Mouse (Mus musculus) kidney, adult 2 months (tissue): Measurements from ENCODE around the gene Htra2. TPM values are rescaled to one million over a fixed set of nuclear protein-coding genes. Genes with fewer than 3 reads are reported as not detected.
A peak's percentile ranks its signal among the peaks of the same experiment; 100 is the strongest.

Source experiments
- DNase-seq: peaks from one replicate; pipeline ENCODE4 v3.0.0; 2021
- H3K27ac ChIP-seq: fragments of 200-500 bp; 2 replicates; pipeline ENCODE4 v1.5.1; 2012; ENCODE audit warnings: low read depth, low read length, control low read depth, inconsistent platforms; ENCODE audit not compliant: insufficient read depth
- H3K27me3 ChIP-seq: fragments of 200-500 bp; replicated peaks from 2 replicates; pipeline ENCODE4 v1.6.1; 2012; ENCODE audit warnings: mild to moderate bottlenecking, moderate library complexity, low read length, inconsistent platforms; ENCODE audit not compliant: control insufficient read depth, insufficient read depth
- H3K36me3 ChIP-seq: fragments of 200-500 bp; 2 replicates; pipeline ENCODE4 v1.6.1; 2012; ENCODE audit warnings: mild to moderate bottlenecking, moderate library complexity, low read length, inconsistent platforms; ENCODE audit not compliant: control insufficient read depth, insufficient read depth
- H3K4me1 ChIP-seq: fragments of 200-500 bp; 2 replicates; pipeline ENCODE4 v1.6.1; 2011; ENCODE audit warnings: low read length; ENCODE audit not compliant: control insufficient read depth, insufficient read depth
- H3K4me3 ChIP-seq: fragments of 200-500 bp; 2 replicates; pipeline ENCODE4 v1.5.1; 2011; ENCODE audit warnings: mild to moderate bottlenecking, low read depth, low read length, control low read depth; ENCODE audit not compliant: insufficient read depth
- CTCF ChIP-seq: fragments of 200-500 bp; conservative IDR thresholded peaks from 2 replicates; pipeline ENCODE4 v1.5.1; 2011; ENCODE audit warnings: low read depth, mild to moderate bottlenecking, control low read depth, low read length, moderate library complexity, mixed read lengths; ENCODE audit not compliant: insufficient read depth, insufficient read length
- POLR2A ChIP-seq: fragments of 200-500 bp; IDR thresholded peaks from one replicate; pipeline ENCODE4 v1.6.1; 2011; ENCODE audit warnings: low read depth, low read length, control low read depth
- WGBS: fragments of 180-500 bp; shearing (Covaris S2); methylation state at CpG from one replicate; pipeline ENCODE4 v1.1.7; 2018; 5-methylcytosine and 5-hydroxymethylcytosine counted together
- polyA plus RNA-seq: library from polyadenylated mRNA; depleted of rRNA; stranded (reverse); fragments of >200 nt; gene quantifications from 2 replicates; pipeline ENCODE4 v1.2.3, GENCODE M21; 2012

The Htra2 gene
- polyA plus RNA-seq, 1 experiment = 40.2 TPM

DNA sequence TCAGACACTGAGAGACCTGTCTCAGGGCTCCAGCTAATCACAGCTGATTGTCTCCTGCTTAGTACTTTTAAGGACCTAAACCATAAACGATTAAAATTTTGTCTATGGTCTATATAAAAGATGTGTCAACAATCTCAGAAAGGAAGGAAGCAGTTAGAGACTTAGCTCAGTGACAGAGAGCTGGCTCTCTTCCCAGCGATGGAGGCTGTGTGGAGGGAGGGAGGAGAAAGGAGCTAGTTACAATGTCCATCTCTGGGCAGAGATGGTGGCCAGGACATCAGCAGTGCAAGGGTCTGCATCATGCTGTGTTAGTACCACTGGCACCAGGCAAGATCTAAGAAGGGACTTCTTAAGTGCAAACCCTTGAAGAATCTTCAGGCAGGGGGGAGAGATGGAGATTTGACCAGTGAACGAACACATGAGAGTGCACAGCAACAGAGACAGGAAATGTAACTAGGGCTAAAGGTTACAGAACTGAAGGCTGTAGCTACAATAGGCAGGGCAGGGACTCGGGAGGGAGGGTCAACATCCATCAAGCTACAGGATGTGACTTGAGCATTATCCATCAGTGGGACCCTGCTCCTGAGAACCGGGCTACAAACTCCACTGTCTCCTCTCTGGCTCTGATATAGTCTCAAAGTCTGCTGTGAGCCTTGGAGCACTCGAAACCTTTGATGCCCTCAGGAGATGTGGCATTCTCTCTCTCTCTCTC is 37.5 kb upstream of the Htra2 start:
- Histone ChIP-seq H3K27ac (0 out of 2 replicates have a peak overlapping the region, but pooled peaks have one; percentile 17), H3K36me3 (no peaks in the 10 kb centered on the region), H3K27me3 (no peaks in the 10 kb centered on the region), H3K4me3 (no peak overlapping the region), H3K4me1 (0 out of 2 replicates have a peak, but pooled peaks cover 3% of the 10 kb centered on the region)
- no peak for TF ChIP-seq CTCF
- no peak for TF ChIP-seq POLR2A
- peak; percentile 59 for DNase-seq
- WGBS = 17% methylated on average over 6 of the region's 6 CpGs

GRCm38 (mm10) chr6:83087926-83088260 is 32.8 kb upstream of the Htra2 start:
- Histone ChIP-seq H3K27ac (0 out of 2 replicates have a peak overlapping the region, but pooled peaks have one; percentile 40), H3K4me3 (peak overlapping the region; percentile 48), H3K36me3 (no peaks in the 10 kb centered on the region), H3K27me3 (0 out of 2 replicates have a peak, but pooled peaks cover 1% of the 10 kb centered on the region), H3K4me1 (0 out of 2 replicates have a peak, but pooled peaks cover 3% of the 10 kb centered on the region)
- no peak for DNase-seq
- TF ChIP-seq POLR2A (no peak), CTCF (no peak)
- 47% methylated on average over 9 of the region's 9 CpGs for WGBS

DNA sequence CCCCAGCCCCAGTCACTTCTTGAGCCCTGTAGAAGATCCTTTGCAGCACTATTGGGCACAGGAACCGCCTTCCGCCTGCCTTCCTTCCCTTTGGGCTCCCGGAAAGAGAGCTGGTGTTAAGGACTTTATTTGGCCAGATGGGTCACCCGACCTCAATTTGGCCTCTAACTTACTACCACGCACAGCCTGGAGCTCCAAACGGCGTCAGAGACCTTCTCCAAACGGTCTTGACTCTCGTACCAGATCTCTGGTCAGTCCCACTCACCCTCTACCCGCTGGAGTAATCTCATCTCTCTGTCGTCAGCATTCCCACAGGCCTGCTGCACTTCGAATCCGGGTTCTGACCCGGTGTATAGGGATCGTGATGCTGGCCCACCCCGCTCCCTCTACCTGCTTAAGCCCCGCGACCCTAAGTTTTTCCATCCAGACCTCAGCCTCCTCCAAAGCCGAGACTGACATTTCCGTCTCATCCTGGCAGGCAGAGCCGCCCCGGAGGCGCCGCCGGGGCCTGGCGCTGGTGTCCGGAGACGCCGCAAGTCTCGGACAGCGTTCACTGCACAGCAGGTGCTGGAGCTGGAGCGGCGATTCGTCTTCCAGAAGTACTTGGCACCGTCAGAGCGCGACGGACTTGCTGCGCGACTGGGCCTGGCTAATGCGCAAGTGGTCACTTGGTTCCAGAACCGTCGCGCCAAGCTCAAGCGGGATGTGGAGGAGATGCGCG is 32.3 kb upstream of the Htra2 start:
- Histone ChIP-seq H3K27me3 (0 out of 2 replicates have a peak, but pooled peaks cover 1% of the 10 kb centered on the region), H3K4me1 (no peaks in the 10 kb centered on the region), H3K27ac (peak overlapping the region; percentile 40), H3K36me3 (no peaks in the 10 kb centered on the region), H3K4me3 (peak overlapping the region; percentile 48)
- TF ChIP-seq CTCF = no peak
- TF ChIP-seq POLR2A = no peak
- 23% methylated on average over 47 of the region's 47 CpGs for WGBS
- peak; percentile 65 for DNase-seq

DNA sequence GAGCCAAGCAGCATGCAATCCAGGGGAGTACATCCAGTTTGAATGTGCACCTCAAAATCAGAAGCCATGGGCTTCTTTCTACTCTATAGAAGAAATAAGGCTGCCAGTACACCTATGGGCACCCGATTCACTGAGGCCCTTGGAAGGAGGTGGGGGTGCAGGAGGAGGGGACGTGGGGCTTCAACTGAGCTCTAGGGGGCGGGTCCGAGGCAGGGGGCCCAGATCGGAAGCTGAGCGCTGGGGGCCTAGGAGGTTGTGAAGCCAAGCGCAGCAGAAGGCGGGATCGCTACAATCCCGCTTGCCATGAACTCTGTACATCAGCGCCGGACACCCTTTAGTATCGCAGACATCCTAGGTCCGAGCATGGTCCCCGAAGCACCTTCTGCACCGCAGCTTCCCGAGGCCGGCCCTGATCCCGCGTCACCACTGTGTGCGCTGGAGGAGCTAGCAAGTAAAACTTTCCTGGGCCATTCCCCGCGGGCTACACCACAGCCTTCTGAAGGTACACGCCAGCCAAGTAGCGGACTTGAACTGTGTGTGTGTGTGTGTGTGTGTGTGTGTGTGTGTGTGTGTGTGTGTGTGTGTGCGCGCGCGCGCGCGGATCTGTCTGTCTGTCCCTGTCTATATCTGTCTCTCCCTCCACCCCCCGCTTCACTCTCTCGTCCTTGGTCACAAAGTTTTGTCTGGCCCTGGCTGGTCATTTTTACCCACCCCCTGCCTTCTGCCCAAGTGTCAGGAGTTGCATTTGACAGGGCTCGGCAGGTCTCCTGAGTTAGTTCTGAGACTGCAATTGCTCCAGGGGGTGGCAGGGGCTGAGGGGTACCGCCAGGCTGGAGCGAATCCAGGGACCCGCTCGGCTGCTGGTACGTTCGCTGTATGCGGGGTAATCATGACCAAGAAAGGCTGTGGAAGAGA is 31.3 kb upstream of the Htra2 start, which contains the start of gene Lbx2:
TSS of gene Lbx2 (plus strand) at position 247 of the 915 bp plus-strand sequence.
- H3K4me3 ChIP-seq = peak within 1 kb of the TSS; percentile 48
- no peaks in the 10 kb centered on the region for H3K4me1 ChIP-seq
- H3K27me3 ChIP-seq = 0 out of 2 replicates have a peak, but pooled peaks cover 1% of the 10 kb centered on the region
- 14% methylated on average over 42 of the region's 42 CpGs for WGBS
- no peak for DNase-seq
- H3K27ac ChIP-seq = peak within 1 kb of the TSS; percentile 40
- no peaks in the 10 kb centered on the region for H3K36me3 ChIP-seq
- no peak for TF ChIP-seq POLR2A
- no peak for TF ChIP-seq CTCF

DNA sequence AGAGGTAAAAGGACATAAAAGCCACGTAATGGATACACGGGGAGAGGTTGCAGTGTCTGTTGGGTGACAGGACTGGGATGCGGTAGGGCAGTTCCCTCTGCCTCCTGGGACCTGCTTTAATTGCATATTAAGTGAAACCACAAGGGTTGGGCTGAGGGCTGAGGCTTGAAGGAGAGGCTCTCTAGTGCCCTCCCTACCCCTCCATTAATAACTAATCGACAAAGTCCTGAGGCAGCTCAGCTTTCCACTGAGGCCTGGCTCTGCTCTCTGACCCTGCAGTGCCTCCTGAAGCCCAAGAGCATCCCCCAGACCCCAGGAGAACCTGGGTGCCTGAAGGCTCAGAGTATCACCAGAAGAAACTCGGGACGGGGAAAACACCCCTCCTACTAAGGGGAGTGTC is 29.4 kb upstream of the Htra2 start:
- Histone ChIP-seq H3K27ac (no peak overlapping the region), H3K27me3 (0 out of 2 replicates have a peak, but pooled peaks cover 1% of the 10 kb centered on the region), H3K4me1 (no peaks in the 10 kb centered on the region), H3K4me3 (no peak overlapping the region), H3K36me3 (no peaks in the 10 kb centered on the region)
- TF ChIP-seq CTCF = no peak
- TF ChIP-seq POLR2A = no peak
- DNase-seq = peak; percentile 39
- WGBS = 30% methylated on average over 6 of the region's 6 CpGs

GRCm38 (mm10) chr6:83083497-83083896 is 28.4 kb upstream of the Htra2 start:
- no peak for DNase-seq
- H3K27ac ChIP-seq = no peak overlapping the region
- H3K4me3 ChIP-seq = no peak overlapping the region
- H3K4me1 ChIP-seq = no peaks in the 10 kb centered on the region
- H3K27me3 ChIP-seq = 0 out of 2 replicates have a peak, but pooled peaks cover 1% of the 10 kb centered on the region
- H3K36me3 ChIP-seq = no peaks in the 10 kb centered on the region
- TF ChIP-seq CTCF = no peak
- 53% methylated on average over 5 of the region's 5 CpGs for WGBS

- DNase-seq = no peak
- 97% methylated on average over 5 of the region's 5 CpGs for WGBS
Measured at GRCm38 (mm10) chr6:83080210-83080609, 25.1 kb upstream of the Htra2 start.

More at GRCm38 (mm10) chr6:83080210-83080609, 25.1 kb upstream of the Htra2 start:
- Histone ChIP-seq H3K4me1 (no peaks in the 10 kb centered on the region), H3K27ac (no peak overlapping the region), H3K27me3 (no peaks in the 10 kb centered on the region), H3K4me3 (no peak overlapping the region), H3K36me3 (no peaks in the 10 kb centered on the region)
- TF ChIP-seq POLR2A = no peak
- TF ChIP-seq CTCF = no peak
